Mouse (Mus musculus) MN1 (cell line): ENCODE data around the gene Ncbp3.

Experiments
- DNase-seq: peaks from one replicate; pipeline ENCODE4 v3.0.0-alpha.2; 2016; ENCODE audit warnings: low spot score

Ncbp3 gene

DNA sequence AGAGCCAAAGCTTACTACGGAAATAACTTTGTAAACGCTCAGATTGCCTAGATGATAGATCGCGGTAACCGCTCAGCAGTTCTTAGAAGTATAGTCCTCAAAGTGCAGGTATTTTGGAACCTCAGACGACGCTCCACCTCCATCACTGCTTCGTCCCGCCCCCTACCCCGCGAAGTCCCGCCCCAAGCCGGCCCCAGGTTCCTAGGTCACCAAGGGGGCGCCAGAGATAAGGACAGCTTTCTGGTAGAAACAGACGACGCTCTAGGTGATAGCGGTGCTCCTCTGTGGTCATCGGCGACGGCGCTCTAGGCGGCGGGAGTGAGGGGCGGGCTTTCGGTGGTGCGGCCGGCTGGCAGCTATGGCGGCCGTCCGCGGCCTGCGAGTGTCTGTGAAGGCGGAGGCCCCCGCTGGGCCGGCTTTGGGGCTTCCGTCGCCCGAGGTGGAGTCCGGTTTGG is at the start of gene Ncbp3:
Ncbp3 (plus strand) TSS at position 242 of the 455 bp plus-strand sequence.
- DNase-seq, result peak; percentile 94

DNA sequence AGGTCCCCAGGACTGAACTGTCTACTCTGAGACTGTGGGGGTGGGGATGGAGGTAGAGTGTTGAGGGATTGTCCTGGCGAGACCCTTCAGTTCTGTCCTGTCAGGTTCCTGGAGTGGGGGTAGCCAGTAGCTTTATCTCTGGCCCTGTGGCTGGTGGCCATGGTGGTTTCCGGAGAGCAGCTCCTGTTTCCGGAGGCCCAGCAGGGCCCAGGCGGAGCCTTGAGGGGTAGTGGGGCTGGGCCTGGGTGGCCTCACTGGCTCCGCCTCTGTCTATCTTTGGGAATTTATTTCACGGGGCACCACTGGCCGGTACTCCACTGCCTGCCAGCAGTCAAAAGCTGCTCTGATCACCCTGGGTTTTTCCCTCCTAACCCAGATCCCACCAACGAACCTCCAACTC is 48.8 kb upstream of the Ncbp3 start, which contains the start of gene P2rx1:
P2rx1 (plus strand) TSS at position 333 of the 400 bp plus-strand sequence.
- DNase-seq, result no peak

DNA sequence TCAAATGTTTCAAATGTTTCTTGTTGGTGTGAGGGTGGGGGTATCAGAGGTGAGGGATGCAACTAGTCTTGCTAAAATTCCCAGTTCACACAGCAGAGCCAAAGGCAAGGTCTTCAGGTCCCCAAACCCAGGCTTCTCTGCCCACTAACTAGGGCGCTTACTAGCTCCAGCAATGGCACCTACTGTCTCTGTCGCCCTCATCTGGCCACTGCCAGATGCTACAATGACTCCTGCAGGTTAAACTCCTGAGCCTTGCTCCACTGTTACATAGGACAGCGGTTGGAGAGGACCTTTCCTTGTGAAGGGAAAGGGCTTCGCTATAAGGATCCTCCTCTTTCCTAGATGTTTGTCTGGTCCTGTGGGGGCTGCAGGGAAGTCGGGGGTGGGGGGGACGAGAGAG is 46.6 kb upstream of the Ncbp3 start:
- peak; percentile 72 for DNase-seq

DNA sequence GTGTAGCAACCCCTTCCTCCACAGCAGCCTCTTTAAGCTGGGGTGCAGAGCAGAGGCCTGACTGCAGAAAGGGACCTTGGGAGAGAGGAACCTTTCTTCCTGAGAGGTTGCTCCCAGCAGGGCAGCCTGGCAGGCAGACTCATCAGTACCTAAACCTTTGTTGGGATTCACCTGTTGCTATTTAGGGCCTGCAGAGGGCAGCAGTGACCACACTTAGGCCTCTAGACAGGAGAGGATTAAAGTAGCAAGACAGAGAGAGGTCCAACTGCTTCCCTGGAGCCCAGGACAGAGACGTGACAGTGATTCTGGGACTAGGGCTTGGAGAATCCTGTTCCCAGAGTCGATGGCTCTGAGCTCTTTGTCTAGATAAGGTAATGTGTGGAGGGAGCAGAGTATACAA is 41.2 kb upstream of the Ncbp3 start:
- peak; percentile 82 for DNase-seq

DNA sequence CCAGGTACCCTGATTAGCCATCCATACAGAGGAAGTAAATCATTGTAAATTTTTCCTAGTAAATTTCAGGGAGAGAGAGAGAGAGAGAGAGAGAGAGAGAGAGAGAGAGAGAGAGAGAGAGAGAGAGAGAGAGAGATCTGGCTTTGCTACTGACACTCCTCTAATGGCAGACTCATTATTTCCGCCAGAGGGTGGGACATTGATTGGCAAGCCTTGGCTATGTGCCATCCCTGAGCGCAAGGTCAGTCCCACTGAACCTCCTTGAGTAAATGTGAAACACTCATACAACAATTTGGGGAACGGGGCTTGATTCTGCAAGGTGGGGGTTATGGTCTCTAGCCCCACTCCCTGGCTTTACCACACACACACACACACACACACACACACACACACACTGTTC is 40.5 kb upstream of the Ncbp3 start:
- DNase-seq, result peak; percentile 52

DNA sequence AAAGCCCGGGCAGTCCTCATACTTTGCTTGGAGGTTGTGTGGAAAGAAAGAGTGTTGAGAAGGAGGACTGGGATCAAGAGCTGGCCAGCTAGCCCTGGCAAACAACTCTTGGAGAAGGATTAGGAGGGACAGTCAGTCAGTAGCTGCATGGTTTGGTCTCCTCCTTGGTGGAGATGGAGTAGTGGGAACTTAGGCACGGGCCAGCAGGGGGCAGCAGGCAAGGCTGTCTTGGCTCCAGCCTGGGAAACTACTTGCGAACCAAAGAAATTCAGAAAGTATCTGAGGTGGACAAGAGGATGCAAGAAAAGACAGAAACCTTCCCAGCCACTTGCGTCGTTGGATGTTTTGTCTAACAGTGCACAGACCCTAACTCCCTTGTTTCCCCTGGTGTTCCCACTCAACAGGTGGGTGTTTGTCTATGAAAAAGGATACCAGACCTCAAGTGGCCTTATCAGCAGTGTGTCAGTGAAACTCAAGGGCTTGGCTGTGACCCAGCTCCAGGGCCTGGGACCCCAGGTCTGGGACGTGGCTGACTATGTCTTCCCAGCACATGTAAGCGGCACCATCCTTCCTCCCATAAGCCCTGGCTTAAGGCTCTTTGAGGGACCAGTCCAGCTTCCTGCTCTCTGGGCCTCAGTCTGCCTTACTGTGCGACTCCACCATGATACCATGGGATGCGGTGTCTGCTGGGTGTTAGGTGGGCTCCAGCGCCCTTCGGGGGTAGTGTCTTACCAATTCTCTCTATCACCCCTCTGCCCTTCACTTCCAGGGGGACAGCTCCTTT is 39.7 kb upstream of the Ncbp3 start:
- peak; percentile 70 for DNase-seq

DNA sequence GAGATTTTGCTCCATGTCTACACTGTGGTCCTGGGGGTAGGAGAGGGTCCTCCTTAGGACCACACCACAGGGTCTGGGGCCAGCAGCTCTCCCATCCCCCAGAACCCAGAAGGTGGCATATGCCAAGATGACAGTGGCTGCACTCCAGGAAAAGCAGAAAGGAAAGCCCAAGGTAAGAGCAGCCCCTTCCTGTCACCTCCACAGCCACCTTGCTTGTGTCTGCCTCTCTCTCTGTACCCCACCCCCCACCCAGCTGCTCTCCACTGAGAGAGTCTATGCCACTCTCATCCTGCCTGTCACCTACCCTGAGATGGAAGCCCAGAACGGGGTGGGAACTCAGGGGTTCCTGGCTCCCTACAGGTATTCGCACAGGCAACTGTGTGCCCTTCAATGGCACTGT is 38.8 kb upstream of the Ncbp3 start:
- DNase-seq, result no peak

DNA sequence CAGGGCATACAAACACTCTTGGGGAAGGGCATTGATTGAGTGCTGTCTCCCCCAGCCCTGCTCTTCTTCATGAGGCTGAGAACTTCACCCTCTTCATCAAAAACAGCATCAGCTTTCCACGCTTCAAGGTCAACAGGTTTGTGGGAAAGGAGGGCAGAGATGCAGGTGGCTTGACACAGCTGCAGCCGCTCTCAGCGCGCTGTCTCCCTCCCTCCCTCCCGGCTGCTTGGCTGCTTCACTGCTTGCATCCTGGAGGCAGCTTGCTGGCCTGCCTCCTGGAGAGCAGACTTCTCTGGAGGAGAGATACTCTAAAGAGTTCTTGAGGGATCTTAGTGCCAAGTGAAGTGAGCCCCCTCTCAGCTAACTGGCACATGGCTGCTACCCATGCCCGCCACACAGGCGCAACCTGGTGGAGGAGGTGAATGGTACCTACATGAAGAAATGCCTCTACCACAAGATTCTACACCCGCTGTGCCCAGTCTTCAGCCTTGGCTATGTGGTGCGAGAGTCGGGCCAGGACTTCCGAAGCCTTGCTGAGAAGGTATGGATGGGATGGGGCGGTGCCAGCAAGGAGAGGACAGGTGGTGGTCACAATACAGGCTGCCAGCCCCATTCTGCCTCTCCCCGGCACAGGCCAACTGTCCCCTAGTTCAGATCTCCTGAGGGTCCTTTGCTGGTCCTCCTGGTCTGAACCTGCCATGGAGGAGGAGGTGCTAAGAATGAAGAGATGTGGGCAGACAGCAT is 37.9 kb upstream of the Ncbp3 start:
- DNase-seq, result no peak

DNA sequence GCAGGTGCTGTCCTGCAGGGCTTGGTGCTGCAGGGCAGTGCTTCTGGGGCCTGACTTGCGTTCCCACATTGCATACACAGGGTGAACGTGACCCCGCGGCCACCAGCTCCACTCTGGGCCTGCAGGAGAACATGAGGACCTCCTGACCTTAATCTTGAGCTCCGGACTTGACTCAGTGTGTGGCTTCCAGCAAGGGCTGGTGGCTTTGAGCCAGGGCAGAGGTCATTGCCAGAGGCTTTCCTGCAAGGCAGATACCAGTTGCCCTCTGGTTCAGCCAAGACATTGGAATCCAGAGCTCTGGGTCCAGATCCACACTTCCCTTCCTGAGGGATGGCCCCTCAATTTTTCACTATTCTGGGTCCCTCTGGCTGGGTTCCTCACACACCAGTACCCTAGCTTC is 33.6 kb upstream of the Ncbp3 start:
- DNase-seq, result no peak

DNA sequence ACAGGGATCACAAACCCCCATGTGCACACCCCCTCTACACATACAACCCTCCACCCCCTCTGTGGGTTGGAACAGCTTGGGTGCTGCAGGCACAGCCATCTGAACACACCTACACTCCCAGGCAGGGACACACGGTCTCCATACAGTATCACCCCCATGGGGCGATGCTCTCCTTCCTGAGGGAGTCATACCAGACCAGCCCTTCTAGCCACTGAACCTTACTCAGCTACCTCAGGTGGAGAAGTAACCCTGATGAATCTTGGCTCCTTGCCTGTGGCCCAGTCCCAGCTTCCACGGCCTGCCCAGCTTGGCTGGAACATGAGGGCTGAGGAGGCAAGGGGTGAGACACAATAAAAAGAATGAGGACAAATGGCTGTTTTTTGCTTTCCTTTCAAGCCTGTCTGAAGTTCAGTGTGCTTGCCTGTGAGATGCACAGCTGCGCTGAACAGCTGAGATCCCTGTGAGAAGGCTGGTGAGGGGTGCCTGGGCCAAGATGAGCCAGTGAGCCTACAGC is 32.7 kb upstream of the Ncbp3 start:
- DNase-seq, result no peak

DNA sequence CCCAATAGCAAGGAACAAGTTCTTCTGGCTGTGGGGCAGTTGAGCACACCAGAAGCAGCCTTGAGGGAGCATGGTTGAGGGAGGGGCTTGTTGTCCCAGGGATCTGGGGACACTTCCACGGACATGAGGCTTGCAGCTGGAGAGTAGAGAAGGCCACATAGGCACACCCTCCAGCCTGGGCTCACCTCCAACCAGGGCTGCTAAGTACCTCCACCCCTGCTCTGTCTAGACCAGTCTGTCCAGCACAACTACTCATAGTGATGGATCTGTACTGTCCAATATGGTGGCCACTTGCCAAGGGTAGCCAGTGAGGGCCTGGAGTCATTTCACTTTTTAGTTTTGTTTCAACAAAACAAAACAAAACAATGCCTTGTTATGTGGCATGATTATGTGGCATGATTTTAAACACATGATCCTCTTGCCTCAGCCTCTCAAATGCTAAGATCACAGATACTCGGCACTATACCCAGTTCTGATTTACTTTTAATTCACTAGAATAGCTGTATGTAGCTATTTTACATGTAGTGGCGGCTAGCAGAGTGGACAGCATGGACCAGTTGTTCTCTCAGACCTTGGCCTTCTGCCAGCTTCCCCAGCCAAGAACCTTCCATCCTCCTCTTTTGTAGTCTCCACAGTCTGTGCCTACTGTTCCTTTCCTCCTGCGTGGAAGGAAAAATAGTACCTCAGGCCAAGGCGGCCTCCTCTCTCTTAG is 32.0 kb upstream of the Ncbp3 start:
- DNase-seq, result no peak

DNA sequence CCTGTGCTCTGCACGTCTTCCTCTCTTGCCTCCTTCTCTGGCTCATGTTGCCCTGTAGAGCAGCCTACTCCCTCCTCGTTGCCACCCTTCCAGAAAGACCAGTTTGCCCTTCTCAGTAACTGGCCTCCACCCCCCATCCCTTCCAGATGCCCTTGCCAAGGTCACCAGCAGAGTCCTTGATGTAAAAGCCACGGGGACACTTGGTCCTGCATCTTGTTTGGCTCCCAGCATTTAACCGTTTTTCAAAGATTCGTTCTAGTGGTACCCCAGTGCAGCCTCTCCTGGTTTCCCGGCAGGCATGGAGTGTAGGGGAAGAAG is 31.5 kb upstream of the Ncbp3 start:
- no peak for DNase-seq

DNA sequence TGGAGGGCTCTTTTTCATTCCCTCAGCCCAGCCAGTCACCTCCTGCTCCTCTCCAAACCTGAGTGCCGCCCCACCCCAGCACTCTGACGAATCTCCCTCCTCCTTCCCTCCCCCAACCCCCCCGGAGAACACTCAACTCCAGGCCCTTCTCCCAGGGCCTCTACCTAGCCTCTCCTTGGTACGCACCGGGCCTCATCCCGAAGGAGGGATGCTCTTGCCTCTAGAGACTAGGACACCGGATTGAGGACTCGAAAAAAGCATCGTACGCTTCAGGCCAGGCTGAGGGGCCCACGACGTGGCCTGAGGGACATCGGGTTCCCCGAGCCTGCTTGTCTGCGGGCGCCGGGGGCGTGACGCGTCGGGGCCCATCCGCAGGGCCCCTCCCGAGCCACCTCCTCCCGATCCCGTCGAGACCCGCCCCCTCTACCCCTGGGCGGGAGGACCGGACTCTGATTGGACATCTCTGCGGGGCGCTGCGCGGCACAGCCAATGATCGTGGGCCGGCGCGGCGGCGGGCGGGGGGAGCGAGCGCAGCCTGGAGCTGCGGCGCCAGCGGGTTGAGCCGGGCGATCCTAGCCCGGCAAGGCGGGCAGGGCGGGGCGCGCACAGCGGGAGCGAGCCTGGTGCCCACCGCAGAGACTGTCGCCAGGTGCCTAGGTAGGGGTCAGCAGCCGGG is 29.0 kb upstream of the Ncbp3 start, which contains the start of gene Camkk1:
Camkk1 (plus strand) TSS at position 538 of the 676 bp plus-strand sequence.
- peak; percentile 93 for DNase-seq

DNA sequence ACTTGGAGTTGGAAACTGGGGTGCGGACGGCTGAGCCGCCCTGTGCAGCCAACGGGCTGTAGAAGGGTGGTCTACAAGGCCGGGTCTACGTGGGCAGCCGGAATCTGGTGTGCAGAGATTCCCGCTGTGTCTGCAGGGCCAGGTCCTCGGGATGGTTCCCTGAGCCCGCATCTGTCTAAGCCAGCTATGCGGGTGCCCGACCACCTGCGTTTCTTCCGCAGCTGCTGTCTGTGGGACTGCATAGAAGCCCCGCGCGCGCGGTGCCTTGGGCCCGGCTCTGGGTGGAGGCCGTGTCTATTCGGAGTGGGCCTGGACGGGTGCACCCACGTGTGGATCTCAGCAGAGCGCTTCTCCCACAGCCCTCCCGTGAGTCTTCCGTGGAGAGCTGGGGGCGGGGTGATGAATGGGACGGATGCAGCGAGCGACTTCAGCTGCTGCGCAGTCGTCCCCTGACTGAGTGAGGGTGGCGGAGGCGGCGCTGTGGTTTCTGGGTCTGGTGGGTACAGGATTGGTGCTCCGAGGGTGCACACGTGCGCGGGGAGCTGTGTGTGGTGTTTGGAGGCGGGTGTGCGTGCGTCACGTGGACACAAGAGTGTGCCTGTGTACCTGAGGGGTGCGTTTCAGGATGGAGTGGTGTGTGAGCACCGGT is 28.3 kb upstream of the Ncbp3 start:
- peak; percentile 59 for DNase-seq

DNA sequence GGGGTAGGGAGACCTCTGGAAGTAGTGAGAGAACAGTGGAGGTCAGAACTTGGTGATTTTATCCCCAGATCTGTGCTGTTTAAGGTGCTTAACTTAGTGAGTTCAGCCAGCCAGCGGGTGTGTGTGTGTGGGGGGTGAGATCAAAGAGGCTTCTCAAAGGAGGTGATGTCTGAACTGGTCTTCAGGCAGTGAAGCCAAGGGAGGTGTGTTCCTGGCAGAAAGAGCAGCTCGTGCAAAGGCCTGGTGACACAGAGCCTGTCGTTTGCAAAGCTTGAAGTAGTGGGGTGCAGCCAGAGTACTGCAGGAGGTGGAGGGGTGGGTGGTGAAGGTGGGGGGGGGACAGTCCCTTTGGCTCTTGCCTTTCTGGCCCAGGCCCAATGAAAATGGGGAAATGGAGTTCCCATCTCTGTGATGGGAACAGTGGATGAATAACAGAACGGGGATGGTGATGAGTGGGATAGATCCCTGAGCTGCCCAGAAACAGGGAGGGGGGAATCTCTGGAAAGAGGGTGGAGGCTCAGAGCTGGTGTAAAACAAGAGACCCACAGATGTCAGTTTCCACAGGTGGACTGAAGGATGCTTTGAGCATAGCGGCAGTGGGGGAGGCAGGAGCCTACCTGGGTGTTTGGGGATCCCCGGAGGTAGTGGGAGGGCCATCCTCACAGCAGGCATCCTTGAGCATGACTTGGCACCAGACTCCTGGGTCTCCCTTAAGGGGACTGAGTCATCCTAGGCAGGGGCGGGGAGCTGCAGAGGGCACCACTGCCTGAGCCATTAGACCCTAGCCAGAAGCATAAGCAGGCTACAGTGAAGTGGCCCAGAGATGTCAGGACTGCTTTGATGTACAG is 26.4 kb upstream of the Ncbp3 start:
- peak; percentile 63 for DNase-seq

DNA sequence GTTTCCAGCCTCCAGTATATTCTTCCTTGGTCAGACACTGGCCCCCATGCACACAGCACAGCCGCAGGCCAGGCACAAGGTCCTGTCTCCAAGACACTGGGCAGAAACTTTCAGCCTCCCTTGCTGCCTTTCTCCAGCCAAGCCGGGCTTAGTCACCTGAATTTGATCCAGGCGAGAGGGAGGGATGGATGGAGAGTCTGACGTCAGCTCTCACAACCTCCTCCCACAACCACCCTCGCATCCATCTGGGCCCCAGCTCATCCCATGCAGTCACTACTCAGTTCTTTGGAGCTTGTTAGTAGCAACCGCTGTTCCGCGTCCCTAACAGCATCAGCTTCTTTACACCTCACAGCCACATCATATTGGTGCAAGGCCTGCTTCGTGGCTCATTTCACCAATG is 24.5 kb upstream of the Ncbp3 start:
- peak; percentile 76 for DNase-seq

DNA sequence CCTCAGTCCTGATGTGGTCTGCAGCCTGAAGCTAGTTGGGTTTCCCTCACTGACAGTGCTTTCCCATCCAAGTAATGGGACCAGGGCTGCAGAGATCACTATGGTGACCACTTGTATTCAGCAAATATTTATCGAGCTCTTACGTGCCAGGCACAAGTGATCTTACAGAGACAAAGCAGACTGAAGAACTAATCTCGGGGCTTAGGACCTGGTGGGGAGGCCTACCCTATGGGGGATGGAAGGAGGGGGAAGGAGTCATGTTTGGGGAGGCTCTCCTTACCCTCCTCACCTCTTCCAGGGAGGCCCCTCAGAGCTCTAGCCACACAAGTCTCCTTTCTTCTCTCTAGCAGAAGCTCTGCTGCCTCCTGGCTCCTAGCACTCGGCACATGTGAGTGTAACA is 23.8 kb upstream of the Ncbp3 start:
- DNase-seq, result no peak

DNA sequence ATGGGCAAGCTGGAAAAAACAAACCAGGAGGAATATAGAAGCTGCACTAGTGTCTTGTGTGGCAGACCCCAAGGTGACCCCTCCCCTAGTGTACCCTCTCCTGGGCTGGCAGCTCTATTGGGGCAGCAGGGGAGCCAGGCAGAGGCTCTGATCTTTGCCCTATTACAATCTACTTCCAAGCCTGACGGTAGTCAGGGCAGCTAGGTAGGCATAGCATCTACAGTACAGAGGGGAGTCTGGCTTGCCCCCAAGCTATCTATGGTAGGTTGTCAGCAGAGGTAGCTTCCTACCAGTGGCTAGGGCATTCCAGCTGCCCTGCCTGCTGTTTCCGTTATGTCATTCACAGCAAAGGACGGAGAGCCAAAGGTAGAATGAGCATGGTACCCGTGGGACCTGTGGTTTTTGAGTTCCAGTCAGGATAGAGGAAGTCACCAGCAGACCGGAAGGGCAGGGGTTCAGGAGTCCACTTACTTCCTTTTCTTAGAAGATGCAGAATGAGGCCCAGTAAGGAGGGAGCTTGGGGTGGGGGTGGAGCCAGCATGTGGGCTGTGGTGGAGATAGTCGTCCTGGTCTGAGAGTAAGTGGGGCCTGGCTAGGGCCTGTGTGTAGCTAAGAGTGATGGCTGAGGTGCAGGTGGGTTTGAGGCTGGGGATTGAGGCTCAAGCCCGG is 23.2 kb upstream of the Ncbp3 start:
- DNase-seq, result no peak

DNA sequence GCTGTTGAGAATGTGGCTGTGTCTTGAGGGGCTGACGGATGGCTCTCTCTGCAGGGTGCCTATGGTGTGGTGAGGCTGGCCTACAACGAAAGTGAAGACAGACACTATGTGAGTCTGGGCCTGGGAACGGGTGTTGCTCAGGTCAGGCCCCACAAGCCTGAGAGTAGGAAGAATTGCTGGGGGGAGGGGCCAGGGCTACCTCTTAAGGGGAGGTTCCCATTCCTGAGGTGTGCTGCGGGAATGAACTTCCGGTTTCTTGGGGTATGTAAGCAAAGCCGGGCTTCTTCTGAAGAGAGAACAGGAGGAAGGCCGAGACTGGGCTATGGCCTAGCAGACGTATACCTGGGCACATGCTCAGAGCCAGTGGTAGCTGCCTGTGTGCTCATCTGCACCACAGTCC is 20.6 kb upstream of the Ncbp3 start:
- DNase-seq, result no peak
